Mouse (Mus musculus): ENCODE measurements around the gene Mapk1ip1l.

GRCm38 (mm10) chr14:47319362-47319761 lies 21.3 kb downstream of the Mapk1ip1l start:
- TF ChIP-seq CTCF (IDR thresholded peaks at IDR 0.05) (no peak), POLR2A (IDR thresholded peaks at IDR 0.05; ENCODE audit: insufficient read depth, low read depth, low read length) (no peak), EP300 (IDR thresholded peaks at IDR 0.05; ENCODE audit: insufficient read depth, low read depth, low read length) (no peak)
